Mouse (Mus musculus): ENCODE measurements around the gene Pole3.
A peak's percentile ranks its signal among the peaks of the same experiment; 100 is the strongest.

Pole3 gene

DNA sequence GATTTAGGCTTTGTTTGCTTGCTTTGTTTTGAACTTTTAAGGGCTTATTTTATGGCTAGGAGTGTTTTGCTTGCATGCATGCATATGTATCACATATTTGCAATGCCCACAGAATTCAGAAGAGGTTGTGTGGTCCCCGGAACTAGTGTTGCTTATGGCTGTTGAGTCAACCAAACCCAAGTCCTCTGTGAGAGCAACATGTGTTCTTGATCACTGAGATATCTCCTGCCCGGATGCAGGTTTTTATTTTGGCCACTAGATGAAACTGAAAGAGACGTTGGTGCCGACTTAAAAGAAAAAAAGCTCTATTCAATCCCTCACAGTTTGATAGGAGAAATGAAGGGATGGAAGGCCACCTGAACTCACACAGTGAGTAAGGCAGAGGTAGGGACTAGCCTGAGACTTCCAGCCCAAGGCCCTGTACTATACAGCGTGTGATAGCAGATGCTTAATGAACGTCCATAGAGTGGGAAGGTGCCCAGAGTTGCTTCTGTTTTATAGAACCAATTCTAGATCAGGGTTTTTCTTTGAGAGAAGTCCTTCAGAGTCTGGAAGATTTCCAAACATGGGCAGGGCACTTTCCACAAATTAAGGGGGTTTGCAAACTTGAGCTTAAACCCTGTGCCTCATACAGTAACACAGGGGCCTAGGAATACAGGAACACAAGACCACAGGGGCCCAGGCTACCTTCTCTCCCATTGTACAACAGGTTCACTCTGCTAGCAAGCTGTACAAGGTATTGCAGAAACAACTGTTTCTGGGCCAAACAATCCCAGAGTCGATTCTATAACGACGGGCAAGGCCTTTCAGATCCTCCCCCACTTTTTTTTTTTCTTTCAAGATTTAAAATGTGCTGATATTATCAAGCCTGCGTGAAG is 7.1 kb downstream of the Pole3 start:
- DNase-seq: no peak

DNA sequence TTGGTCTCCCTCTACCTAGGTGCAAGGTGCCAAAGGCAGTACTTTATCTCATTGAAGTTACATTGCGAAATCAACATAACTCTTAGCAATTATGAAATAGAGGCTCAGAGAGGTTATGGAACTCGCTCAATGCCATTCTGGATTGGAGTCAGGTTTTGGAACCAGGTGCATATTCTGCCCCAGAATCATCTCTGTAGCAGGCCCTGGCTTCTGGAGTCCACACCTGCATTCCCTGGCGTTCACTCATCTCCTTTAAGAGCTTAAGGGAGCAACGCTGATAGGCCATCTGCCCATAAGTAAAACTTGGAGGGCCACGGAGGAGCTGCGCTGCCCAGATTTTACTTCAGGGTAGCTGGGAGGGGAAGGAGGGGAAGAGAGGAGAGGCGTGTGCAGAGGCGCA is 7.8 kb downstream of the Pole3 start:
- no peak for DNase-seq

DNA sequence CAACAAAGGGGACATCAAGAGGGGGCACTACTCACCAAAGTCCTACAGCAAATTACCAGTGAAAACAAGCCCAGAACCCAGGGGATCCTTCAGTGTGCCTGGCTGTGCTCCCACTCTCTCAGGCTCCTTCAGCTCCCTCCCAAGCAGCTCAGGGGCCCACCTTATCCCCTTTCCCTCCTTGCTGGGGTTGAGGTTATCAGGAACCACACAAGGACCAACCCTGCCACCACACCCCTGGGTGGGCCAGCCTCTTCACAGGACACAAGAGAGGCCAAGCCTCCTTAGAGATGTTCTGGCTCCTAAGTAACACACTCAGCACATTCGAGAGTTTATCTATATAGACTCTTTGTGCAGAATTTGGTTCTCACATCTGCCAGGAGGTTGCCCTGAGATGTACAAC is 8.3 kb downstream of the Pole3 start:
- DNase-seq: no peak

DNA sequence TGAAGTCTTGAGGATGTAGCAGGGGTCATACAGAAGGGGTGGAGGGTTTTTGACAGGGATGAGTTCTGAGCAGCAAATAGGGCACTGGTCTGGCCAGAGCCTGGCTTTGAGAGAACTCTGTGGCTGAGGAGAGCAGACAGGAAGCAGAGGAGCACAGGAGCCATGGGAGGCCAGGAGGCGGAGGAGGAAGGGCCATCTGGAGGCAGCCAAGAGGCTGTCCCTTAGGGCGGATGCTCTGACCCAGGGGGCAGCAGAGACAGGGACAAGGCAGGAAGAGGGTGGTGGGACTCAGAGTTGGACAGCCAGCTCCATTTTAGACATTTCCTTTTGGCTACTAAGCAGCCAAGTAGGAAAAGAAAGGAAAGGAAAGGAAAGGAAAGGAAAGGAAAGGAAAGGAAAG is 8.8 kb downstream of the Pole3 start:
- peak; percentile 84 for DNase-seq

DNA sequence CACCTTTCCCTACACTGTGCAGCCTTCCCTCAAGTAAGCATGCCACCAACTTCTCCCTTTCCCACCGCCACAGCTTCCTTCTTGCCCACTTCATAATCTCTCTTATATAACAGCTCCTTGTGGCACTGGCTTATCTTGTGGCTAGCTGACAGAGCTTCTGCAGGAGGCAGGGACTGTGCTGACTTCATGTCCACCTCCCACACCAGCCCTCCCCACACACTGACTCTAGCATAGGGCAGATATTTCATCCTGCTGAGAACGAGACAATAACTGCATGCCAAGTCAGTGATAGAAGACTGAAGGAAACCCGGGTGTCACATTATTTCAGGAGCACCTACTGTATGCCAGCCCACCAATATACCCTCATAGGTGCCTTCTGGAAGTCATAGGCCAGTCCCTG is 9.4 kb downstream of the Pole3 start:
- DNase-seq: no peak

DNA sequence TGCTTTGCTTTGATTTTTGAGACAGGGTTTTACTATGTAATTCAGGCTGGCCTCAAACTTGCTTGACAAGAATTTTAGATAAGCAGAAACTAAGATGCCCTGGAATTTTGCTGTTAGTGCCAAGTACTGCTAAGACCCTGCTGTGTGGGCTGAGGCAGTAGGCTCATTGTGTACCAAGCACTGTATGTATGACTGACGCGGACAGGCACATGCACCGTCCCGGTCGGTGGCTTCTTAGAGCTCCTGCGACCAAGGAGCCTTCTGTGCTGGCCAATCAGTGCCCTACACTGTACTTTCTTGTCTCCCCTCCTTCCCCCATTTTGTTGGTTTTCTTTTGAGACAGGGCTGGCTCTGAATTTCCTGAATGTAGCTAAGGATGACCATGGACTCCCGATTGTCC is 9.9 kb downstream of the Pole3 start:
- DNase-seq: no peak

DNA sequence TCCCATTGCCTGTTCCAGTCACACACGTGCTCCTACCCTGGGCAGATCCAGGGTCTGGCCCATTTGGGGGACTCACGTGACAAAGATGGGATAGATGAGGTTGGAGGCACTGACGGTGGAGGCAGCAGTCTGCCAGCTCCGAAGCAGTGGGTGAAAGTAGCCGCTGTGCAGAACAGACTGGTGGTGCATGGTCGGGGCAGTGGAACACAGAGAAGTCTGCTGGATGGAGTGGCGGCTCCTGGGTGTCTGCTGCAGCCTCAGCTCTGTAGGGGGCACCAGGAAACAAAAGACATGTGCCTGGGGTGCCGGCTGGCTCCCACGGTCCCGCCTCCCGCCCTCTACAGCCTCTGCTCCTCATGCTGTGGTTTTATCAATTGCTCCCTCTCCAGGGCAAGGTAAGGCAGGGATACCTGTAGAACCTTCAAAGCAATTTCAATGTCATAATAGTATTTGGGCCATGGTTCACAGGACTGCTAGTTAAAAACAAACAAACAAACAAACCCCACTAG is 10.8 kb downstream of the Pole3 start:
- DNase-seq: no peak

DNA sequence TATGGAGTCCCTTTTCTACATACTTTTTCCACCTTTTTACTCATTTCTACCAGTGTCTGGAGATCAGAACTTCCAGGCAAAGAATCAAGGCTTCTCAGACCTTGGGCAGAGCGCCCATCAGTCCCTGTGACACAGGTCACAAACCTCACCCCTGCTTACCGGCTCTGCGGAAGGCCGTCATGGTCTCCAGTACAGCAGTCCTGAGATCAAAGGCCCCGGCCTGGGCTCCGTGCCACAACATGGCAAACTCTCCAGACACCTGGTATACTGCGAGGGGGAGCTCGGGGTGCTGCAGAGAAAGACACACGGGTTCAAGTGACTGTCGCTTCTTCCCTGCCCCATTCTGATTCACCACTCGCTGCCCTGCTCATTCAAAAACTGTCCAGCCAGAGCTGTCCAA is 14.9 kb downstream of the Pole3 start:
- DNase-seq: peak; percentile 88

DNA sequence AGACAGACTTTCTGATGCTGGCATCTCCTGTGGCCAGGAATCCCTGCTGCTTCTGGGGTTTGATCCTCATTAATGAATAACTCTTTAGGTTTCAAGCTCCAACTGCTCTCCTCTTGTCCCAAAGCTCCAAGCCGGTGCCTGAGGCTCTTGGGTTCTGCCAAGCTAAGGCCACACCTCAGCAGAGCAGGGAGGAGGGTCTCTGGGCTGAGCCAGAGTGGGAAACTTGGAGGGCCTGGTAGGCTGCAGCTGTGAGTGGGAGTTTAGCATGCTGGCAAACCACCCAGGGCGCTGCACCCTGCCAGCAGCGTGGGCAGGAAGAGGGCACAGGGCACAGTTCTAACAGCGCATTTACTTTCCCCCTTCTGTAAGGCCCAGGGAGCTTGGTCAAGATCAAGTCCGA is 16.0 kb downstream of the Pole3 start:
- DNase-seq: peak; percentile 63

DNA sequence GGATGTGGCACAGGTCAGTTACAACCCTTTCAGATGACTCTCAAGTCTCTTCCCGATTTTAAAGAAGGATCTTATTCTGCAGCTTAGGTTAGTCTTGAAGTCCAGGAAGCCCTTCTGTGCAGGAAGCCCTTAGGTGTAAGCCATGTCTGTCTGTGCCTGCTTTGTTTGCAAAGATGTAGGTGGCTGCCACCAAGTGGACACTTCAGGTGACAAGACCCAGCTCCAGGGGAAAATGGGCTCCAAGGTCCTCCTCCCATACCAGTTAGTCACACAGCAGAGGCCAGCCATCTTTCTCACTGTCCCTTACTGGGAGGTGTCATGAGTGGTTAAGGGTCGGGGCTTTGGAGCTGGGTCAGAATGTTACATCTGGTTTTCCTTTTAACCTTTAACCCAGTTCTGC is 18.1 kb downstream of the Pole3 start:
- peak; percentile 70 for DNase-seq

DNA sequence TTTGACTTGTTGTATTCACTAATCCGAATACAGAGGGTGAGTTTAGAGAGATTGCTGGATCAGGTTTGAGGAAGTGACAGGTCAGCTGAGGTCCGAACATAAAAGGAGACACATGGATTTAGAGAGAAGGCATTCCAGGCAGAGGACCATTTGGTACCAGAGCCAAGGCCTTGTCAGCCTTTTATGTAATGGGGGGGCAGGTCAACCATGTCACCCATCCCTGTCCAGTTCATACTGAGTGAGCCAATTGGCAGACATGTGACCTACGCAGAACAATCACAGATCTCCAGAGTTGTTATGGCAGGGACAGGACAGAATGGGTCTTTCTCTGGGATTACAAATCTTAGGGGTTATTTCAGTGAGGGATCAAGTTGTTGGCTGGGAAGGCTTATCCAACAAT is 18.9 kb downstream of the Pole3 start:
- DNase-seq: no peak

DNA sequence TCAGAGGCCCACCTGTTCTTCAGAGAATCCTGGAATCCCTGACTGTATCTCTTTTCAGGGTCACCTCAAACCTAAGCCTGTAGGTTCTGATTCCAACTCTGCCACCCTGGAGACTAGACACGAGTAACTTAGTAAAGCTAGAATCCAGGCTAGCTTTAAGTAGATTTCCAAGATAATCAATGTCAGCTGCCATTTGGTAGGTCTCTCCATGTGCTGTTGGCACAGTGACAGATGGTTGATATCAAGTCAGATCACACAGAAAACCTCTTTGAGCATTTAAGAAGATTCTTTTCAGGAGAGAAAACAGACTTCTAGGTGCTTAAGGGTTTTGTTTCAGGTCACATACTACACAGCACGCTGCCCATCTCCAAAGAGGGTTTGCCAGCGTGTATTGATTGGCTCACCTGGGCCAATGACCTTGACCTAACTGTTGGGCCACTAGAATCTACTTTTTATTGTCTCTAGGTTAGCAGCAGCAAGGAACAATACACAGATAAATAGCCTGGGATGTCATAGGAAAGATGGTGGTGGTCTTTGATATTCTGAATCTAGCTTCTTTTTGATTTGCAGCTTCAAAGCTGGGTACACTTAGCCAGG is 21.4 kb downstream of the Pole3 start, which contains the start of gene Hdhd3:
TSS of gene Hdhd3 (minus strand) at position 94 of the 597 bp plus-strand sequence.
- DNase-seq: no peak

DNA sequence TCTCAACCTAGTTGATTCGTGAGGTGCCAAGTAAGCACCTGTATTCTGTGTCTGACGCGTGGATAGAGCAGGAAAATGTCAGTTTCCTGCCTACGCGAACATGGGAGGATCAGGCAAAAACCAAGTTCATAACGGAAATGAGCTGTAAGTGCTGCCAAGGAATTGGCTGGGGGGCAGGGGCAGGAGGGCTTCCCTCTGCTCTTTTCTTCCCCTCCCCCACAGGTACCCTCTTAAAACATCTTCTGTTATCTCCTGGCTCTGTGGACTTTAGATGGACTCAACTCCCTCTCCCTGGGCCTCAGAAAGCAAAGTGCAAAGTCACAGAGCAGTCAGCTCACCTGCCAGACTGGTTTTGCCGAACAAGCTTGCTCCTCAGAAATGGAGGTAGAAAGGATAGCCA is 21.9 kb downstream of the Pole3 start:
- peak; percentile 58 for DNase-seq

DNA sequence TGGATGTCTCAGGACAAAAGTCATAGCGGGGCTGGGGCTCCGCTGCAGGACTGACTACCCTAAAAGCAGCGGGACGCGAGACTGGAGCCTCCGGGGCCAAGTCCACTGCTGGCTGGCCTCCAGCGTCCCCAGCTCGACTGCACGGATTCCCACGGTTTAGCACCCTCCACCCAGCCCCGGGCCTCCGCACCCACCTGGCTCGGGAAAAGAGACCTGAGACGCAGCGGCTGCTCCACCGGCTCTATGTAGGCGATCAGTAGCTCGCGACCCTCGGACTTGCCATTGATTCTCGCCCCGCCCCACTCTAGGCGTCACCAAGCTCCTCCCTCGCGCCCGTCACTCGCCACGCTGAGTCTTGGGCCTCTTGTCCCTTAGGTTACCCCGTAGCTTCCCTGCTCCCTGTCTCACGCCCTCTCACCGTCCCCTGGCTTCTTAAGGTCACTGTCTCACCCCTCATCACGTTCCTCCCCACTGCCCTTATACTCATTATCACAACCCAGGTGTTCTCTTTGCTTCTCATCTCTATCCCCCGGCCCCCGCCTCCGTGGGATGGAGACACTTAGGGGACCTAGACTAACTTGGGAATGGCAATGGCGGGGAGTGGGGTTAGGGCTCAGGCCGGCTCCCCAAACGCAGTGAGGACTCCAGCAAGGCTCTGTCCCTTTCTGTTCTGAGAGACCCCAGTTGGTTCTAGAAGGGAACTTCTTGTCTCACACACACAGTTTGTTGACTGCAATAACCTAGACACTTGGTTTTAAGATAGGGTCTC is 22.7 kb downstream of the Pole3 start:
- peak; percentile 94 for DNase-seq

DNA sequence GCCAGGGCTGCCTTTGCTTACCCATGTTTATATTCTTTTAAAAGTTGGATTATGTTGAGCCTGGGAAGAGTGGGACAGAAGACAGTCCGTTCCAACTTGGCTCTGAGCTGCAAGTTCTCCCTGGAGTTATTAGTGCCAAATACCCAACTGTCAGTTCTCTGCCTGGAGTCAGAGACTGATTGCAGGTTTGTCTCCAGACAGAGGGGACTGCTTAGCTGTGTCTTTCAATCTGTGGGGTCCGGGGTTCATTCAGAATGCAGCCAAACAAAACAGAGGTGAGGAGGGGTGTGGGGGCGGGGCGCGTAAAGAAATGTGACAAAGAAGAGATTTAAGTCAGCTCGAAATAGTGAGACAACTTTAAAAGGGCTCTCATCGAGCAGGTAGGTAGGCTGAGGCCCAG is 23.3 kb downstream of the Pole3 start:
- no peak for DNase-seq

DNA sequence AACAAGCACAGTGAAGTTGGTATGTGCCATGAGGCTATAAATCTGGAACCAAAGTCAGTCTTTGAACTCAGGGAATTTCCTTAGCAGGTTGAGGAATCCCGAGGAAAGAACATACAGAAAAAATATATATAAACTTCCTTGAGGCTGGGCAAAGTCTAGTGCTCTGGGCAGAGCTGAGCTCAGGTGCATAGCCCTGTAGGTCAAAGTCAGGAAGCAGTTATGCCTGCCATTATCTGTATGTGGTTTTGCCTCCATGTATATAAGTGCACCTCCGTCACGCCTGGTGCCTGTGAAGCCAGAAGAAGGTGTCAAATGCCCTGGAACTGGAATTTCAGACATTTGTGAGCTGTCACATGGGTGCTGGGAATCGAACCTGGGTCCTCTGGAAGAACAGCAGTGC is 24.1 kb downstream of the Pole3 start:
- no peak for DNase-seq

DNA sequence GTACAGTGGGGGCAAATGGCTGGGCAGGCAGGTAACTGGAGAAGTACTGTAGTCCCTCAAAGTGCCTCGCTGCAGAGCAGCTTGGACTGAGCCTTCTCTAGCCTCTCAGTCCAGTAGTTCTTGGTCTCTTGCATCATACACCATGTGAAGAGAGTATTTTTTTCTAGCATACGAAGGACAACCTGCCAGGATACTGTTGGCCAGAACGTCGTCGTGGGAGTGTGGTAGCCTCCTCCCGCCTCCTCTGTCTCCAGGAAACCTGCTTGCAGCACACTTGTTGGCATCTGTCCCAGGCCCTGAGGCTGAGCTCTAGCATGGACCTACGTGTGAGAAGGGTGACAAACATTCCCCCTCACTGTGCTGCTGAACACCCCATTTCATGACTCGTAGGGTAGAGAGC is 28.1 kb downstream of the Pole3 start:
- DNase-seq: peak; percentile 79

DNA sequence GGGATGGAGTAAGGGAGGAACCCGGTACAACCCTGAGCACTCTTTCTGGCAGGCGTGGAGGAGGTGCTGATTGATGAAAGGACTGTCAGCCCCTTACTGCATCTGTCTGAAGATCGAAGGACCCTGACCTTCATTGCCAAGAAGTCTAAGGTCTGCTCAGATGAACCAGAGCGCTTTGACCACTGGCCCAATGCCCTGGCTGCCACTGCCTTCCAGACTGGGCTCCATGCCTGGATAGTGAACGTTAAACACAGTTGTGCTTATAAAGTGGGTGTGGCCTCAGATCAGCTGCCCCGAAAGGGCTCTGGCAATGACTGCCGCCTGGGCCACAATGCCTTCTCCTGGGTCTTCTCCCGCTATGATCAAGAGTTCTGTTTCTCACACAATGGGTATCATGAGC is 28.9 kb downstream of the Pole3 start:
- peak; percentile 80 for DNase-seq

DNA sequence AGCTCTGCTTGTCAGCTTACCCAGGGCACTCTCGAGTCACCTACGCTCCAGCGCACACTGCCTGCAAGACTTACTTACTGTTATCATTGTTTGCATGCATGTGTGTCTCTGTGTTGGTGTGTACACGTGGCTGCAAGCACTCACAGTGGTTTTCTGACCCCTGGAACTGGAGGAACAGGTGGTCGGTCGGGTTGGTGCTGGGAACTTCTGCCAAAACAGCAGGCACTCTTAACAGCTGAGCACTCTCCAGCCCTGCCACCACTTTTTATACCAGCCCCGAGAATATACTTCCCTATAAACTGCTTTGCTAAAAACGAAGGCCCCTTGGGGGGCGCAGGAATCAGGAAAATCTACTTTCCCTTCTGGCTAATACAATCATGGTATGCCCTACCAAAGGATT is 30.6 kb downstream of the Pole3 start:
- DNase-seq: no peak

DNA sequence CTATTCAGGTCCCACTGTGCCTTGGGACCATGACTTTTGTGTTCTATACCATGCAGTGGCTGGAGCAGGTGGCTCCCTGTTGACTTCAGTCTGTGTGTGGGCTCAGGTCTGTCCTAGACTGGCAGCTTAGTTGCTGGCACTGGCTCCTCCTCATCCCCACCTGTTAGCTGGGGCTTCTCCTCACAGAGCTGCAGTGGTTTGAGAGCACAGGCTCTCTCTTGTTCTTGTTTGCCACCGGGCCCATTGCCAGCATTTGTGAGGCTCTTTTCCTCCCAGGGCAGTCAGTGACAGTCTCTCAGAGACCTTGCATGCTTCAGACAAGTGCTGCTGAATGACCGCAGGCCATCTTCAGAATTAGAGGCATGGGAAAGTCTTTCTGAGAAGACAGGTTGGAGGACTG is 32.2 kb downstream of the Pole3 start:
- DNase-seq: no peak

DNA sequence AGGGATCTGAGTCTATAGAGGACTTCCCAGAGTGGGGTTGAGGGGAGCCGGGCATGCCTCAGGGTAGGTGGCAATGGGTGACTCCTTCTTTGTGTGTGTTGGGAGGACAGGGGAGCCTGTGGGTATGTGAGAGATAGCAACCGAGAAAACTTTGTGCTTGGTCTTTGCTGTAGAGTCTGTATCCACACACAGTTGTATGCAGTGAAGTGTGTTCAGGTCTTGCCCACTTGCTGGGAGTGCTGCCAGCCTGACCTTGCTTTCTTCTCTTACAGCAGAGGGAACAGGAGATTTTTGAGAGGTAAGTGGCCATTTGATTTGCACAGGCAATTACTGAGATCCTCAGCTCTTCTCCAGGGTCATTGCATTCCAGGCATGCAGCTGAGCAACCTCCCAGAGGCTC is 37.0 kb downstream of the Pole3 start:
- no peak for DNase-seq

DNA sequence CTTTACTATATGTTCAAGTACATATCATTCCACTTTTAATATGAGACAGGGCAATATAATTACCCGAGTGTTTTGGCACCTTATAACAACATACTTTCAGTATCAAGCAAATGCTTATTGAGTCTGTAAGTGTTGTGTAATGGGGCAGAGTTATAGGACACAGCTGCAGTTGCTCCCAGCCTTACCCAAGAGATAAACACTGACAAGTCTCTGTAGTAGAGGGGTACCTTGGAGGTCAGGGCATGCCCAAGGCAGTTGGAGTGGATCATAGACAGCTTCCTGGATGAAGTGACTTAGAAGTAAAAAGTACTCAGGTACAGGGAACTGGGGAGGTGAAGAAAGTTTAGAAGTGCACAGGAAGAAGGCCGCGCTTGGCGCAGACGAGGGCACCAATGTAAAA is 37.7 kb downstream of the Pole3 start:
- DNase-seq: no peak

DNA sequence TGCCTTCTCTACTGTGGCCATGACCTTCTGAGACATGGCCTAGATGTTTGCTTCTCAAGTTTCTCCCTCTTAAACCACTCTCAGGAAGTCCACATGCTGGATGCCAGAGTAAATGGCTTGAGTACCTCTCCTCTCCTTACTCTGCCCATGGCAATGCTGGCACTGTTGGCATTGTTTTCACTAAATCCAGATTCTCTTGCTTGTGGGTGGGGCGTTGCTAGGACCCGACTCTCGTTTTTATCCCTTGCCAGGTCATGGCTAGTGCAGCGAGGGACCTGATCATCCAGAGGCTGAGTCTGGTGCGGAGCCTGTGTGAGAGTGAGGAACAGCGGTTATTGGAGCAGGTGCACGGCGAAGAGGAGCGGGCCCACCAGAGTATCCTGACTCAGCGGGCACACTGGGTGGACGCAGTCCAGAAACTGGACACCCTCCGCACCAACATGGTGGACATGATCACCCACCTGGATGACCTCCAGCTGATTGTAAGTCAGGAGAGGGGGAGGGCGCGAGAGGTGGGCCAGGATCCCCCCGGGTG is 38.6 kb downstream of the Pole3 start:
- DNase-seq: no peak

Data from kidney, postnatal 14 days (tissue).